Mouse (Mus musculus): Measurements from ENCODE around the gene Abca1. TPM values are rescaled to one million over a fixed set of nuclear protein-coding genes. Genes with fewer than 3 reads are reported as not detected.

Abca1 gene
- polyA plus RNA-seq, 1 experiment from 2014 or later: 11.0 TPM

DNA sequence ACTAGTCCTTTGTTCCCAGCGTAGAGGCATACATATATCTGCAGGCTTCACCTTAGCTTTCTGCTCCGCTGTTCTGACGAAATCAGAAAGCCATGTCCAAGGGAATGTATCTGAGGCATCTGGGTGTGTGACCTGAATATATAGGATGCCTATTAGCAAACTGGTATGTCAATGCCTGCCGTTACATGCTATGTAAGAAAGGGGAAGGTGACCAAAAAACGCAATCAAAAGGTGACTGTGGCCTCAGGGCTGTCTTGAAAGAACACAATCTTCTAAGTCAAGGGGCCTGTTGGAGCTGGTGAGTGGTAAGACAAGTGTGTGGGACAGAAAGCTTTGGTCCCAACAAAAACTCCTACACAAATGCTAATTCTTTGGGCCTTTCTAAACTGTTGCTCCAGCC is 28.2 kb downstream of the Abca1 start:
- Histone ChIP-seq H3K9me3 (ENCODE audit: low read length) (no peaks in the 10 kb centered on the region), H3K4me2 (ENCODE audit: low read depth, low read length) (no peak overlapping the region), H3K9ac (replicated peaks) (no peak overlapping the region), H3K36me3 (replicated peaks; ENCODE audit: insufficient read depth, low read length) (peaks cover 52% of the 10 kb centered on the region), H3K27me3 (ENCODE audit: insufficient read depth, low read length) (no peaks in the 10 kb centered on the region), H3K27ac (ENCODE audit: low read depth) (peak overlapping the region; percentile 53), H3K4me1 (ENCODE audit: insufficient read depth) (peaks cover 28% of the 10 kb centered on the region), H3K4me3 (ENCODE audit: low read depth, low read length) (no peak overlapping the region)
- DNase-seq: no peak
- TF ChIP-seq CTCF (IDR thresholded peaks at IDR 0.05; ENCODE audit: low read depth): no peak
- TF ChIP-seq EP300 (IDR thresholded peaks at IDR 0.05; ENCODE audit: low read depth): no peak
- ATAC-seq: no peak
- WGBS (ENCODE audit: insufficient replicate concordance): 63% methylated on average over 5 of the region's 5 CpGs

DNA sequence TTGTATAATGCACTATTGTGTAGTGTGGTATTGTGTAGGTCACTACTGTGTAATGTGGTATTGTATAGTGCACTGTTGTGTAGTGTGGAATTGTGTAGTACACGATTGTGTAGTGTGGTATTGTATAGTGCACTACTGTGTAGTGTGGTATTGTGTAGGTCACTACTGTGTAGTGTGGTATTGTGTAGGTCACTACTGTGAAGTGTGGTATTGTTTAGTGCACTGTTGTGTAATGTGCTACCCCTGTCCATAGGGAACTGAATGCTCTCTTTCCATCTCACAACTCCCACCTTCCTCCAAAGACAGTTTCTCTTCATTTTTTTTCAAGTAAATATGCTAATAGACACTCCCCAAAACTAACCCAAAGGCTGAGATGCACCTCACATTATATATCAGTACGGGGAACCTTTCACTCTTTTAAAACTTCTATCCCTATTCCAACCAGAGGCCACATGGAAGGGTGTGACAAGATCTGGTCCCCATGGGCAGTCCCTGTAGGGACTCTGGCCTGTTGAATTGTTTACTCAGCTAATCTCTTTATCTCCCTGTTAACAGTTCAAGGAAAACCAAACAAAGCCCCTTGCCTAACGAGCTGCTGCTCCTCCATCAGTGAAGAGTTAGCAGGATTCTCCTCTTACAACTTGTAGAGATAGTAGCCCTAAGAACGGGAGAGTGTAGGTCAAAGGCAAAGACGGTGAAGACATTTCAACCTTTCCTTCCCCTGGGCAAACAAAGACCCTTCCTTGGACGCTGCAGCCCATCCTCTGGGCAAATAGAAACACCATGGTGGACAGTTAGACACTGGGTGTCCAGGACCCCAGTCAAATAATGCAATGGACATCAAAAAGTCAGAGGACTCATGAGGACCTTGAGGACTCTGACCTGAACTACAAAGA is 28.8 kb downstream of the Abca1 start:
- H3K4me3 ChIP-seq (ENCODE audit: low read depth, low read length): no peak overlapping the region
- no peaks in the 10 kb centered on the region for H3K9me3 ChIP-seq (ENCODE audit: low read length)
- peaks cover 53% of the 10 kb centered on the region for H3K36me3 ChIP-seq (replicated peaks; ENCODE audit: insufficient read depth, low read length)
- no peaks in the 10 kb centered on the region for H3K27me3 ChIP-seq (ENCODE audit: insufficient read depth, low read length)
- 56% methylated on average over 6 of the region's 6 CpGs for WGBS (ENCODE audit: insufficient replicate concordance)
- ATAC-seq (peak; percentile 83), DNase-seq (no peak)
- H3K27ac ChIP-seq (ENCODE audit: low read depth): peak overlapping the region; percentile 53
- TF ChIP-seq CTCF (IDR thresholded peaks at IDR 0.05; ENCODE audit: low read depth): no peak
- 0 out of 2 replicates have a peak, but pooled peaks have one; percentile 33 for TF ChIP-seq EP300 (IDR thresholded peaks at IDR 0.05; ENCODE audit: low read depth)
- H3K4me2 ChIP-seq (ENCODE audit: low read depth, low read length): no peak overlapping the region
- peaks cover 23% of the 10 kb centered on the region for H3K4me1 ChIP-seq (ENCODE audit: insufficient read depth)
- H3K9ac ChIP-seq (replicated peaks): no peak overlapping the region

DNA sequence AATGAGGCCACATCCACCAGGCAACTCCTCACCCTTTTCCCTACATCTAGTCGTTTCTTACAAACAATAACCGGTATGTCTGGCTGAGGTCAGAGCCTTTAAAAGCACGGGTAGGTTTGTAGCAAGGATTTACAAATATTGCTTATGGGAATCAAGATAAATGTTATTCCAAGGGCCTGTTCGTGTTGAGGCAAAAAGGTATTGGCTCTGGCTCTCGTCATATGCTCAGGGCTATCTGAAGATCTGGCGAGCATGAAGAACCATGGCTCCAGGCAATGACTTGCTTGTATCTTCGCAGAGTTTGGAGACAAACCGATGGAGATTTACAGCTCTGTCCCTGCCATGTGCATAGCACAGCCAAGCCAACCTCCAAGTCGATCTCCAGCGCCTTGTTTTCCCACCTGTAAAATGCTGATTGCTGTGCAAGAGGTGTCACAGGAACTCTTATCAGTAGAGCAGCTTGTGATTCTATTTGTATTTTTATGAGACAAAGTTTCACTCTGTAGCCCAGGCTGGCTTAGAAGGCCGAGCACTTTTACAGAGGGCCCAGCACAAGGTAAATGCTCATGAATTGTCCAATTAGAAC is 29.9 kb downstream of the Abca1 start:
- H3K4me2 ChIP-seq (ENCODE audit: low read depth, low read length): no peak overlapping the region
- H3K9ac ChIP-seq (replicated peaks): no peak overlapping the region
- ATAC-seq (no peak), DNase-seq (no peak)
- no peak overlapping the region for H3K27ac ChIP-seq (ENCODE audit: low read depth)
- peaks cover 30% of the 10 kb centered on the region for H3K4me1 ChIP-seq (ENCODE audit: insufficient read depth)
- no peak overlapping the region for H3K4me3 ChIP-seq (ENCODE audit: low read depth, low read length)
- 66% methylated on average over 11 of the region's 11 CpGs for WGBS (ENCODE audit: insufficient replicate concordance)
- peaks cover 59% of the 10 kb centered on the region for H3K36me3 ChIP-seq (replicated peaks; ENCODE audit: insufficient read depth, low read length)
- TF ChIP-seq CTCF (IDR thresholded peaks at IDR 0.05; ENCODE audit: low read depth): no peak
- no peak for TF ChIP-seq EP300 (IDR thresholded peaks at IDR 0.05; ENCODE audit: low read depth)
- no peaks in the 10 kb centered on the region for H3K27me3 ChIP-seq (ENCODE audit: insufficient read depth, low read length)
- no peaks in the 10 kb centered on the region for H3K9me3 ChIP-seq (ENCODE audit: low read length)

DNA sequence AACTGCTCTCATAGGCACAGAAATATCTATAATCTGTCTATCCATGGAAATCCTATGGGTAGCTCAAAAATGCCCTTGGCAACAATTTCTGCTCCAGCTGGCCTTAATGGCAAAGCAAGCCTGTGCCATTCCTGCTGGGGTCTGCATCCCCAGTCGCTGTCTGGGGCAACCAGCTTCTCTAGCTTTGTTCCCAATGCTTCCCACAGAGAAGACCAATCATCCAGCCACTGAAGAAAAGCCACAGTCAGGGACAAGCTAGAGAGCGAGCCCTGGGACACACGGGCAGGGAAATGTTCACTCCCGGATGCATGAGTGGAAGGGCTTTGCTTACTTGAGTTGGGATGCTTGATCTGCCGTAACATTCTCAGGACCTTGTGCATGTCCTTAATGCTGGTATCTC is 32.4 kb downstream of the Abca1 start:
- peaks cover 41% of the 10 kb centered on the region for H3K4me1 ChIP-seq (ENCODE audit: insufficient read depth)
- no peak for DNase-seq
- no peak overlapping the region for H3K9ac ChIP-seq (replicated peaks)
- no peak for ATAC-seq
- no peaks in the 10 kb centered on the region for H3K27me3 ChIP-seq (ENCODE audit: insufficient read depth, low read length)
- H3K4me3 ChIP-seq (ENCODE audit: low read depth, low read length): no peak overlapping the region
- no peak overlapping the region for H3K4me2 ChIP-seq (ENCODE audit: low read depth, low read length)
- H3K27ac ChIP-seq (ENCODE audit: low read depth): peak overlapping the region; percentile 39; the same call in 1 of the 2 replicates
- H3K9me3 ChIP-seq (ENCODE audit: low read length): no peaks in the 10 kb centered on the region
- no peak for TF ChIP-seq EP300 (IDR thresholded peaks at IDR 0.05; ENCODE audit: low read depth)
- TF ChIP-seq CTCF (IDR thresholded peaks at IDR 0.05; ENCODE audit: low read depth): no peak
- peaks cover 63% of the 10 kb centered on the region for H3K36me3 ChIP-seq (replicated peaks; ENCODE audit: insufficient read depth, low read length)
- 91% methylated on average over 5 of the region's 5 CpGs for WGBS (ENCODE audit: insufficient replicate concordance)

DNA sequence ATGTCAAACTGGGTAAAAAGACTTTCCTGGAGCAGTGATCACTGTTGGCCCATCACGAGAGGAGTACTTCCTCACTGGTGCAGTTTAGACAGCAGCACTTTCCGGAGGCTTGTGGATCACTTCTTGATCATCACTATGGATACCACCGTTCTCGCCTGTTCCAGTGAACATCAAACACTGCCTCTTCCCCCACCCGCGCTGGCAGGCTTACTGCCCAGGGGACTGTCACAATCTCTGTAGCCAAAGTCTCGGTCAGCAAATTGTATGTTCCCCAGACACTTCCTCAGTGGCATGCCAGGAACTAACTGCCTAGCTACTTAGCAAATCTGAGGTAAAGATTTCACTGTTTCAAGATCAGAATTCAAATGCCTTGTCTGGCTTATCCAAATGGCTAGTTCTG is 32.9 kb downstream of the Abca1 start:
- H3K27ac ChIP-seq (ENCODE audit: low read depth): no peak overlapping the region
- no peak overlapping the region for H3K4me2 ChIP-seq (ENCODE audit: low read depth, low read length)
- TF ChIP-seq EP300 (IDR thresholded peaks at IDR 0.05; ENCODE audit: low read depth): no peak
- TF ChIP-seq CTCF (IDR thresholded peaks at IDR 0.05; ENCODE audit: low read depth): no peak
- ATAC-seq (no peak), DNase-seq (no peak)
- H3K4me3 ChIP-seq (ENCODE audit: low read depth, low read length): no peak overlapping the region
- no peak overlapping the region for H3K9ac ChIP-seq (replicated peaks)
- H3K4me1 ChIP-seq (ENCODE audit: insufficient read depth): peaks cover 41% of the 10 kb centered on the region
- H3K36me3 ChIP-seq (replicated peaks; ENCODE audit: insufficient read depth, low read length): peaks cover 58% of the 10 kb centered on the region
- no peaks in the 10 kb centered on the region for H3K27me3 ChIP-seq (ENCODE audit: insufficient read depth, low read length)
- 85% methylated on average over 7 of the region's 7 CpGs for WGBS (ENCODE audit: insufficient replicate concordance)
- H3K9me3 ChIP-seq (ENCODE audit: low read length): no peaks in the 10 kb centered on the region

DNA sequence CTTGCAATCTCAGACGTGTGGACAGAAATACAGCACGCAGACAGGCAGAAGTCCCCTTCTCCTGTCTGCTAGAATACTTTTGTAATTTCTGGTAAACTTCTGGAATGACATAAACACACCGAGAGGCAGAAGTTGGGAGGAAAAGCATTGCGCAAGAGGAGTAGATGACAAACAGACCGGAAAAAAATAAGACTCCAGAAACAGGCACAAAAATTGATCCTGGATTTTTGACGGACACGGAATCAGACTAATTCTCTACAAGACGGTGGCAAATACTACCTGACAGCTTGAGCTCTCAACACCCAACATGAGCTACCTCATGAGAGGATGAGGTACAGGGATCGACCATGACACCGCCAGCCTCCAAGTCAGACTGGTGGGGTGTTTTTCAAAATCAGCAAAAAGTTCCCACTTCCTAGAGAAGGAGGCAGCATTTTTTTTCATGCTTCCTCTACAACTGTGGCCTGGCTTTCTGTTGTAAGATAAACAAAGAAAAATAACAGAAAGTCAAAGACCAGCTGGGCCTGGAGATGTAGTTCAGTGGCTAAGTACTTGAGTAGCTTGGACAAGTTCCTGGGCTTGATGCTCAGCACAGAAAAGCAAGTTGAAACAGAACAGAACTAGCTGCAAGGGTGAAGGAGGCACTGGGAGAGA is 34.7 kb downstream of the Abca1 start:
- ATAC-seq (no peak), DNase-seq (no peak)
- TF ChIP-seq CTCF (IDR thresholded peaks at IDR 0.05; ENCODE audit: low read depth): no peak
- 0 out of 2 replicates have a peak, but pooled peaks have one; percentile 29 for TF ChIP-seq EP300 (IDR thresholded peaks at IDR 0.05; ENCODE audit: low read depth)
- Histone ChIP-seq H3K4me1 (ENCODE audit: insufficient read depth) (peaks cover 54% of the 10 kb centered on the region), H3K27ac (ENCODE audit: low read depth) (peak overlapping the region; percentile 30), H3K4me3 (ENCODE audit: low read depth, low read length) (no peak overlapping the region), H3K36me3 (replicated peaks; ENCODE audit: insufficient read depth, low read length) (peaks cover 49% of the 10 kb centered on the region), H3K4me2 (ENCODE audit: low read depth, low read length) (no peak overlapping the region), H3K9ac (replicated peaks) (no peak overlapping the region), H3K9me3 (ENCODE audit: low read length) (no peaks in the 10 kb centered on the region), H3K27me3 (ENCODE audit: insufficient read depth, low read length) (no peaks in the 10 kb centered on the region)
- WGBS (ENCODE audit: insufficient replicate concordance): 51% methylated on average over 10 of the region's 10 CpGs
